ENCODE assay signal across 9 mouse cellular contexts in the genomic region with DNA sequence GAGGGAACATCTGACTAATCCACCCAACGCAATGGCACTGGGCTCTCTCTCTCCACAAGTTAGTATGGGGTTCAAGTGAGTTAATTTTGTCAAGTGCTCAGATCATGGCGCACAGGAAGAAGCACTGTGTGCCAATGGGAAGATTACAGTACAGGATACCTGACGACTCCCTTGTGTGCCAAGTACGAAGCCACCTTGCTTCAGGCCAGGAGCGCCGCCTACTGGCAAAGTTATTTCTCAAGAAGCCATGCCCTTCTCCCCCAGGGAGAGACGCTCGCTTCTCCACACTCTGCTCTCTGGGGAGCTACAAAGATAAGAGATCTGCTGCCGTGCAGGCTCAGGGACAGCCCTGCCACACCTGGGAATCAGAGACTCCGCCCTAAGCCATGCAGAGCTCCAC. TPM values are rescaled to one million over a fixed set of nuclear protein-coding genes. Genes with fewer than 3 reads are reported as not detected.
DNase-seq lines count a peak whose midpoint lies in the region; ATAC-seq and TF ChIP-seq lines count a peak whose summit lies in the region.
"Had no signal": no experiment of that assay in that cellular context is flagged by ENCODE, and none has a peak within 500 bp of the region (broad histone marks: within the 10 kb centered on the region; RNA-seq: fewer than 3 reads in every experiment).

No protein-coding gene starts in this region.

- no peaks in the 10 kb centered on the region for H3K36me3 ChIP-seq in MEL (ENCODE audit: control insufficient read depth in 1 of 2, insufficient read depth in 2 of 2, low read length in 2 of 2)
- no peaks in the 10 kb centered on the region for H3K36me3 ChIP-seq in heart, embryonic 16.5 days (ENCODE audit: control insufficient read depth, insufficient read depth)

- no peaks in the 10 kb centered on the region for H3K9me3 ChIP-seq in MEL (replicated peaks; ENCODE audit: insufficient read depth, low read length)
- H3K9me3 ChIP-seq in heart, embryonic 16.5 days (replicated peaks; ENCODE audit: control insufficient read depth, low read length): no peaks in the 10 kb centered on the region

- no peak for ATAC-seq in heart, embryonic 16.5 days (replicated peaks; ENCODE audit: extremely low read depth, insufficient read depth, low FRiP score)

- TF ChIP-seq EP300 in MEL (IDR thresholded peaks at IDR 0.05; ENCODE audit: low read depth in 1 of 2, low read length in 2 of 2): no peak

- H3K27me3 ChIP-seq in MEL (ENCODE audit: control insufficient read depth in 1 of 2, insufficient read depth in 2 of 2, low read length in 2 of 2): no peaks in the 10 kb centered on the region
- H3K27me3 ChIP-seq in heart, embryonic 16.5 days (ENCODE audit: control insufficient read depth, insufficient read depth, low read length): peaks cover 54% of the 10 kb centered on the region

- no peak overlapping the region for H3K4me3 ChIP-seq in left cerebral cortex, adult 2 months
- no peak overlapping the region for H3K4me3 ChIP-seq in MEL (ENCODE audit: control insufficient read depth in 1 of 2, insufficient read depth in 1 of 2, low read depth in 2 of 2, low read length in 2 of 2)
- H3K4me3 ChIP-seq in bone marrow, adult 2 months (replicated peaks; ENCODE audit: control insufficient read depth, low read depth, low read length): no peak overlapping the region
- no peak overlapping the region for H3K4me3 ChIP-seq in heart, embryonic 16.5 days (ENCODE audit: low read length)

- no peak overlapping the region for H3K9ac ChIP-seq in MEL (ENCODE audit: control insufficient read depth, low read depth, low read length, poor library complexity, severe bottlenecking)
- H3K9ac ChIP-seq in heart, embryonic 16.5 days (ENCODE audit: low read length): no peak overlapping the region

- intact Hi-C loops in left cerebral cortex, adult 2 months (cut with DNase I): no loop called here
- intact Hi-C loops in left cerebral cortex, postnatal 25 days (cut with DNase I): no loop called here

- no peaks in the 10 kb centered on the region for H3K4me1 ChIP-seq in MEL (ENCODE audit: control insufficient read depth in 1 of 2, insufficient read depth in 2 of 2, low read length in 2 of 2)
- no peaks in the 10 kb centered on the region for H3K4me1 ChIP-seq in bone marrow, adult 2 months (ENCODE audit: control insufficient read depth, insufficient read depth, low read length)
- peaks cover 38% of the 10 kb centered on the region for H3K4me1 ChIP-seq in heart, embryonic 16.5 days (ENCODE audit: control insufficient read depth, insufficient read depth, low read length)

- peak; percentile 84 for TF ChIP-seq RAD21 in MEL (IDR thresholded peaks at IDR 0.05; ENCODE audit: low read depth, low read length)

- H3K79me2 ChIP-seq in MEL (ENCODE audit: control insufficient read depth, insufficient read depth, low read length, poor library complexity): no peaks in the 10 kb centered on the region

- peak in 1 of 2 experiments; percentile 45 for DNase-seq in left cerebral cortex, adult 2 months (ENCODE audit: extremely low spot score in 1 of 2, low spot score in 2 of 2)
- no peak for DNase-seq in left cerebral cortex, postnatal 25 days (ENCODE audit: low spot score in 2 of 2)
- DNase-seq in MEL (ENCODE audit: low read depth, low spot score): peak; percentile 77
- DNase-seq in lung, postnatal 36 days: peak; percentile 69
- DNase-seq in right cerebral cortex, adult 18-20 months: no peak
- no peak for DNase-seq in right cerebral cortex, postnatal 36 days (ENCODE audit: low spot score in 2 of 2)

- TF ChIP-seq POLR2A in MEL (IDR thresholded peaks at IDR 0.05; ENCODE audit: control insufficient read depth in 1 of 2, insufficient read depth in 1 of 2, low read depth in 1 of 2, low read length in 2 of 2, poor library complexity in 1 of 2): no peak
- TF ChIP-seq POLR2A in bone marrow, adult 2 months (IDR thresholded peaks at IDR 0.05; ENCODE audit: borderline replicate concordance, control insufficient read depth, low read depth, low read length): no peak

- 10% methylated on average over 10 of the region's 10 CpGs for WGBS in bone marrow, adult 2 months
- WGBS in heart, embryonic 16.5 days: 14% methylated on average over 10 of the region's 10 CpGs

- H3K27ac ChIP-seq in left cerebral cortex, adult 2 months: no peak overlapping the region
- no peak overlapping the region for H3K27ac ChIP-seq in MEL (ENCODE audit: control insufficient read depth, low read depth, low read length)
- no peak overlapping the region; the same call in 1 of the 2 replicates for H3K27ac ChIP-seq in bone marrow, adult 2 months (ENCODE audit: control insufficient read depth, insufficient read depth, low read depth, low read length, poor library complexity)
- H3K27ac ChIP-seq in heart, embryonic 16.5 days (ENCODE audit: low read length): peak overlapping the region; percentile 68

- TF ChIP-seq CTCF in left cerebral cortex, adult 2 months (IDR thresholded peaks at IDR 0.05): peak; percentile 55
- peak; percentile 83 to 89 (median 83) for TF ChIP-seq CTCF in MEL (IDR thresholded peaks at IDR 0.05 in 2 of 3, conservative IDR thresholded peaks at IDR 0.05 in 1 of 3; ENCODE audit: control insufficient read depth in 1 of 3, insufficient read depth in 1 of 3, low read depth in 2 of 3, low read length in 3 of 3, poor library complexity in 1 of 3, severe bottlenecking in 1 of 3)
- peak; percentile 46 for TF ChIP-seq CTCF in bone marrow, adult 2 months (IDR thresholded peaks at IDR 0.05; ENCODE audit: control insufficient read depth, insufficient read depth, low read length)

- H3K4me2 ChIP-seq in heart, embryonic 16.5 days (ENCODE audit: low read depth, low read length): peak overlapping the region; percentile 6; the same call in 1 of the 2 replicates

TF ChIP-seq in MEL, 35 proteins besides CTCF, POLR2A, EP300 and RAD21 (continues in another document):
- TF ChIP-seq POLR2AphosphoS2 (IDR thresholded peaks at IDR 0.05; ENCODE audit: low read length) (no peak), ZC3H11A (IDR thresholded peaks at IDR 0.05; ENCODE audit: low read depth, low read length) (peak; percentile 75), TBP (IDR thresholded peaks at IDR 0.05; ENCODE audit: low read depth, low read length) (no peak), CHD2 (IDR thresholded peaks at IDR 0.05; ENCODE audit: low read length) (no peak), ZNF384 (IDR thresholded peaks at IDR 0.05; ENCODE audit: low read depth, low read length) (no peak), GATA1 (IDR thresholded peaks at IDR 0.05; ENCODE audit: low read depth, low read length) (0 out of 2 replicates have a peak, but pooled peaks have one; percentile 19), BHLHE40 (IDR thresholded peaks at IDR 0.05; ENCODE audit: borderline replicate concordance, low read depth, low read length) (0 out of 2 replicates have a peak, but pooled peaks have one; percentile 13), RCOR1 (IDR thresholded peaks at IDR 0.05; ENCODE audit: low read depth, low read length) (no peak), NELFE (IDR thresholded peaks at IDR 0.05; ENCODE audit: low read depth, low read length) (no peak), MYC (IDR thresholded peaks at IDR 0.05; ENCODE audit: low read depth, low read length) (no peak), MXI1 (IDR thresholded peaks at IDR 0.05; ENCODE audit: low read depth, low read length) (no peak), UBTF (IDR thresholded peaks at IDR 0.05; ENCODE audit: borderline replicate concordance, insufficient read depth, low read depth, low read length) (no peak), MYB (IDR thresholded peaks at IDR 0.05; ENCODE audit: low read depth, low read length) (no peak), MAX (IDR thresholded peaks at IDR 0.05; ENCODE audit: low read length) (no peak), SMC3 (IDR thresholded peaks at IDR 0.05; ENCODE audit: low read depth, low read length) (peak; percentile 72), CHD1 (IDR thresholded peaks at IDR 0.05; ENCODE audit: low read depth, low read length) (no peak), MAZ (IDR thresholded peaks at IDR 0.05; ENCODE audit: low read depth, low read length) (no peak), HCFC1 (IDR thresholded peaks at IDR 0.05; ENCODE audit: low read depth, low read length) (no peak)

RNA-seq across cellular contexts. Expression of a gene that starts 19.5 kb away (rescaled TPM):
- total RNA-seq in left cerebral cortex, adult 2 months (2021): under 1 TPM; 0.25 to 0.75 TPM
- total RNA-seq in left cerebral cortex, postnatal 25 days (2021): under 1 TPM in 1 of 2 experiments, not detected in 1; 0.25 TPM
- total RNA-seq in MEL (2012; rRNA removed): not detected in 2 replicates
- not detected for polyA plus RNA-seq in MEL (2012; ENCODE audit: insufficient read depth in 1 of 2, insufficient read length in 2 of 2, low read depth in 1 of 2, low replicate concordance in 2 of 2, missing spikeins in 1 of 2)
- polyA plus RNA-seq in bone marrow, adult 2 months (2011; ENCODE audit: insufficient read depth, insufficient read length, low replicate concordance, missing spikeins): 0.75 TPM in 1 of 2 replicates, not detected in the other
- polyA plus RNA-seq in heart, embryonic 16.5 days (2015; fragmentation: Nextera tagmentation; extraction: Ambion mirVana): 0.55 and 1.2 TPM in 2 replicates
- total RNA-seq: heart, adult 18-20 months had no signal

RNA-seq across cellular contexts. Expression of a gene that starts 29.1 kb away (rescaled TPM):
- 1 to 10 TPM; 5.2 to 5.8 TPM for total RNA-seq in left cerebral cortex, adult 2 months (2021)
- total RNA-seq in left cerebral cortex, postnatal 25 days (2021): 1 to 10 TPM; 6.2 to 6.6 TPM
- not detected in 2 replicates for total RNA-seq in MEL (2012; rRNA removed)
- polyA plus RNA-seq in MEL (2012; ENCODE audit: insufficient read depth in 1 of 2, insufficient read length in 2 of 2, low read depth in 1 of 2, low replicate concordance in 2 of 2, missing spikeins in 1 of 2): not detected
- polyA plus RNA-seq in bone marrow, adult 2 months (2011; ENCODE audit: insufficient read depth, insufficient read length, low replicate concordance, missing spikeins): 2.7 TPM in 1 of 2 replicates, not detected in the other
- 20.2 and 37.5 TPM in 2 replicates for polyA plus RNA-seq in heart, embryonic 16.5 days (2015; fragmentation: Nextera tagmentation; extraction: Ambion mirVana)

RNA-seq across cellular contexts. Expression of a gene that starts 29.7 kb away (rescaled TPM):
- 100 to 1,000 TPM; 136 to 148 TPM for total RNA-seq in left cerebral cortex, adult 2 months (2021)
- 100 to 1,000 TPM; 133 to 141 TPM for total RNA-seq in left cerebral cortex, postnatal 25 days (2021)
- total RNA-seq in MEL (2012; rRNA removed): not detected in 2 replicates
- polyA plus RNA-seq in MEL (2012; ENCODE audit: insufficient read depth in 1 of 2, insufficient read length in 2 of 2, low read depth in 1 of 2, low replicate concordance in 2 of 2, missing spikeins in 1 of 2): under 1 TPM in 1 of 2 experiments, not detected in 1; 0.08 TPM
- polyA plus RNA-seq in bone marrow, adult 2 months (2011; ENCODE audit: insufficient read depth, insufficient read length, low replicate concordance, missing spikeins): 0.27 and 1.2 TPM in 2 replicates
- 0.07 and 0.14 TPM in 2 replicates for polyA plus RNA-seq in heart, embryonic 16.5 days (2015; fragmentation: Nextera tagmentation; extraction: Ambion mirVana)

RNA-seq across cellular contexts. Expression of a gene that starts 38.7 kb away (rescaled TPM):
- 1 to 10 TPM; 4.2 to 5.0 TPM for total RNA-seq in left cerebral cortex, adult 2 months (2021)
- 1 to 10 TPM; 3.2 to 3.6 TPM for total RNA-seq in left cerebral cortex, postnatal 25 days (2021)
- total RNA-seq in MEL (2012; rRNA removed): 37.2 and 40.8 TPM in 2 replicates
- 10 to 100 TPM in 1 of 2 experiments, not detected in 1; 86.5 TPM for polyA plus RNA-seq in MEL (2012; ENCODE audit: insufficient read depth in 1 of 2, insufficient read length in 2 of 2, low read depth in 1 of 2, low replicate concordance in 2 of 2, missing spikeins in 1 of 2)
- 11.5 and 16.2 TPM in 2 replicates for polyA plus RNA-seq in bone marrow, adult 2 months (2011; ENCODE audit: insufficient read depth, insufficient read length, low replicate concordance, missing spikeins)
- polyA plus RNA-seq in heart, embryonic 16.5 days (2015; fragmentation: Nextera tagmentation; extraction: Ambion mirVana): 28.0 and 29.6 TPM in 2 replicates

Comparison
In these comparisons a context has a peak if more than half of its experiments do, and no peak if none do; other contexts are left out.
1. DNase-seq: peak in MEL (single experiment) and lung, postnatal 36 days (single experiment); none in left cerebral cortex, postnatal 25 days (0 of 2), right cerebral cortex, adult 18-20 months (single experiment) and right cerebral cortex, postnatal 36 days (0 of 2).
2. RNA of a gene that starts 29.7 kb away (total RNA-seq): 136 to 148 TPM in left cerebral cortex, adult 2 months and 133 to 141 TPM in left cerebral cortex, postnatal 25 days; not detected in MEL; every median in the first group is over 100 times any median in the second.
3. Peak in every context shown above with its lines, with median percentiles within 50 percentile points of each other: CTCF ChIP-seq.